Mouse (Mus musculus) midbrain, embryonic 16.5 days (tissue): ENCODE results near the gene Gm20696. TPM values are rescaled to one million over a fixed set of nuclear protein-coding genes. Genes with fewer than 3 reads are reported as not detected.

Experiments used
- ATAC-seq: fragments of 200-750 bp; cut with Nextera tagmentation; 2 replicates; pipeline ENCODE4 v1.8.0; 2017; ENCODE audit warnings: moderate TSS enrichment
- H3K27ac ChIP-seq: fragments of 300-500 bp; sonication (generic); 2 replicates; pipeline ENCODE4 v1.5.1; 2014; ENCODE audit warnings: mild to moderate bottlenecking, low read length, mixed read lengths
- H3K27me3 ChIP-seq: fragments of 300-500 bp; sonication (generic); 2 replicates; pipeline ENCODE4 v1.6.1; 2014; ENCODE audit warnings: low read depth, low read length, mixed read lengths; ENCODE audit not compliant: control insufficient read depth, insufficient read depth
- H3K36me3 ChIP-seq: fragments of 300-500 bp; sonication (generic); 2 replicates; pipeline ENCODE4 v1.6.1; 2014; ENCODE audit warnings: mild to moderate bottlenecking, low read length, moderate library complexity, mixed read lengths; ENCODE audit not compliant: control insufficient read depth, insufficient read depth
- H3K4me1 ChIP-seq: fragments of 300-500 bp; sonication (generic); 2 replicates; pipeline ENCODE4 v1.6.1; 2014; ENCODE audit warnings: mild to moderate bottlenecking, low read length, mixed read lengths; ENCODE audit not compliant: control insufficient read depth, insufficient read depth
- H3K4me2 ChIP-seq: fragments of 300-500 bp; sonication (generic); 2 replicates; pipeline ENCODE4 v1.6.1; 2014; ENCODE audit warnings: mild to moderate bottlenecking, low read length, mixed read lengths
- H3K4me3 ChIP-seq: fragments of 300-500 bp; sonication (generic); 2 replicates; pipeline ENCODE4 v1.5.1; 2014; ENCODE audit warnings: low read depth, mild to moderate bottlenecking, low read length, moderate library complexity, mixed read lengths
- H3K9ac ChIP-seq: fragments of 300-500 bp; sonication (generic); 2 replicates; pipeline ENCODE4 v1.6.1; 2014; ENCODE audit warnings: low read depth, low read length, mixed read lengths
- H3K9me3 ChIP-seq: fragments of 300-500 bp; sonication (generic); replicated peaks from 2 replicates; pipeline ENCODE4 v1.6.1; 2014; ENCODE audit warnings: mild to moderate bottlenecking, low read length, mixed read lengths; ENCODE audit not compliant: control insufficient read depth, poor library complexity, severe bottlenecking
- WGBS: fragments of 180-500 bp; shearing (Covaris S2); extraction: QIAGEN DNeasy Blood & Tissue Kit; methylation state at CpG from one replicate; pipeline ENCODE4 v1.1.7; 2014; 5-methylcytosine and 5-hydroxymethylcytosine counted together
- polyA plus RNA-seq: library from polyadenylated mRNA; unstranded; fragments of >200 nt; fragmentation: Nextera tagmentation; extraction: Ambion mirVana; gene quantifications from 2 replicates; pipeline ENCODE4 v1.2.1, GENCODE M21; 2015

The Gm20696 gene
- polyA plus RNA-seq, 1 experiment from 2014 or later, result 2.4 TPM

DNA sequence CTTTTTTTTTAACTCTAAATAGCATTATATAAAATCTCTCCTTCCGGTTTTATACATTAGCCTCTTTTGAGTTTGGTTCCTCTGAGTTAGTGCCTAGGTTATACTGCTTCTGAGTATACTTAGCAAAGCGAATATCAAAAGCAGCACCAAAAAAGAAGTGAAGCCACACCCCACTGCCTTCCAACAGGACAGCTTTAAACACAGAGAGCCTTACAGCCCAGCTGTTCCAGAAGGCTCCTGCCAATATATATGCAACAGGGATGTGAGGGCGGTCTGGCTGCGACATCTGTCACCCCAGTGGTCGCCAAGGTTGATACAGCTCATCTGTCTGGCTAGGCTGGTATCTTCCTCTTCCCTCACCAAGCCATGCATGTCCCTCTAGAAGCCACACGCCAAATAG is 91.0 kb downstream of the Gm20696 start:
- H3K4me3 ChIP-seq, result no peak overlapping the region
- no peaks in the 10 kb centered on the region for H3K36me3 ChIP-seq
- no peaks in the 10 kb centered on the region for H3K9me3 ChIP-seq
- no peaks in the 10 kb centered on the region for H3K4me1 ChIP-seq
- ATAC-seq, result no peak
- no peak overlapping the region for H3K4me2 ChIP-seq
- 83% methylated on average over 6 of the region's 6 CpGs for WGBS
- H3K27ac ChIP-seq, result no peak overlapping the region
- H3K9ac ChIP-seq, result no peak overlapping the region
- no peaks in the 10 kb centered on the region for H3K27me3 ChIP-seq

DNA sequence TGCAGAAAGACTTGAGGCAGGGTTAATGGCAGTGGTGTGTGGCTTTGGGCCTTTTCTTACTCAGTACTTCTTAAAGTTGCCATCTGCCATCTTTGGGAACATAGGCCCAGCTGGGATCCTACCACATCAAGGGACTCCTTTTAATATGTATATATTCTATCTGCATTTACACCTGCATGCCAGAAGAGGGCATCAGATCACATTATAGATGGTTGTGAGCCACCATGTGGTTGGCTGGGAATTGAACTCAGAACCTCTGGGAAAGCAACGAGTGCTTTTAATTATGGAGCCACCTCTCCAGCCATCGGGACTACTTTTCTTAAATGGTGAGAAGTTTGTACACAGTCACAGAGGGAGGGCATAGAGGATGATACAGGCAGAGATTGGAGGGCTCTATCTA is 93.3 kb downstream of the Gm20696 start:
- no peak overlapping the region for H3K9ac ChIP-seq
- H3K27ac ChIP-seq, result no peak overlapping the region
- no peak for ATAC-seq
- H3K4me1 ChIP-seq, result no peaks in the 10 kb centered on the region
- no peaks in the 10 kb centered on the region for H3K36me3 ChIP-seq
- H3K27me3 ChIP-seq, result no peaks in the 10 kb centered on the region
- no peaks in the 10 kb centered on the region for H3K9me3 ChIP-seq
- WGBS, result 96% methylated on average over 2 of the region's 2 CpGs
- no peak overlapping the region for H3K4me2 ChIP-seq
- H3K4me3 ChIP-seq, result no peak overlapping the region

DNA sequence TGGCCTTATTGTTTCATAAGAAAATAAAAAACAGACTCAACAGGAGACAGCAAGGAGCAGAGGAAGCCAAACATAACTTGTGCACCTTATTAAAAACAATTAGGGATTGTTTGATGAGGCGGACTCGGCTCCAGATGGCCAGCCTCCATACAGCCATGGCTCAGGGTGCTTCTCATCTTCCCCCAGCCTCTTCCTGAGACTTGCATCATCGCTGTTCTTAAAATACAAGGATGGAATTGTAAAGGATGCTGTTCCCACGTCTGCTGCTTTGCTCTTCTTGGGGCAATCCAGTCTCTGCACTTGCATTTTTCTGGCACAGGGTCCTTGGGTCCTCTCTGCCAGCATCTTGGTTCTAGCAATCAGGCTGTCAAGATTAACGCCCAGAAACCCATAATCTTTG is 94.5 kb downstream of the Gm20696 start:
- no peaks in the 10 kb centered on the region for H3K4me1 ChIP-seq
- no peak for ATAC-seq
- H3K36me3 ChIP-seq, result no peaks in the 10 kb centered on the region
- no peak overlapping the region for H3K4me3 ChIP-seq
- no peak overlapping the region for H3K4me2 ChIP-seq
- H3K27me3 ChIP-seq, result no peaks in the 10 kb centered on the region
- H3K9ac ChIP-seq, result no peak overlapping the region
- 78% methylated on average over 5 of the region's 5 CpGs for WGBS
- no peak overlapping the region for H3K27ac ChIP-seq
- no peaks in the 10 kb centered on the region for H3K9me3 ChIP-seq

DNA sequence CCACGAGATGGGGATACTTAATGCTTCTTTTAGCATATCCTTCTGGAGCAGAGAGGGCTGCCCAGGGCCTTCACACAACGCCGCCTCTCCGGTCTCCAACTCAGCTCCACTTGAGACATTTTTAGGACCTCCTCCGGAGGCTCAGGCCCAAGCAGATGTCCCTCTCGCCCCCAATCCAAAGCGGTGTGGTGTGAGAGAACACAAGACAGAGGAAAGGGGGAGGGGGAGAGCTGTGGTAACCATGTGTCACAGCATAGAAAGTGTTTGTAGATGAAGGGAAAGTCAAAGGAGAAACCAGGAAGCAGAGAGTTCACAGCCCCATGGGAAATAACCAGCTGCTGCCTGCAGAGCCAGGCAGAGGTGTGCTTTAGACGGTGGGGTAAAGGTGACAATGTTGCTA is 99.7 kb downstream of the Gm20696 start:
- ATAC-seq, result no peak
- H3K4me2 ChIP-seq, result no peak overlapping the region

GRCm38 (mm10) chr6:99564766-99565165 is 101.8 kb downstream of the Gm20696 start:
- 84% methylated on average over 3 of the region's 3 CpGs for WGBS
- no peaks in the 10 kb centered on the region for H3K9me3 ChIP-seq
- H3K27me3 ChIP-seq, result no peaks in the 10 kb centered on the region
- ATAC-seq, result no peak
- no peaks in the 10 kb centered on the region for H3K4me1 ChIP-seq
- no peak overlapping the region for H3K4me2 ChIP-seq
- H3K9ac ChIP-seq, result no peak overlapping the region
- H3K36me3 ChIP-seq, result no peaks in the 10 kb centered on the region
- H3K27ac ChIP-seq, result no peak overlapping the region
- no peak overlapping the region for H3K4me3 ChIP-seq

More for the DNA sequence above, 99.7 kb downstream of the Gm20696 start:
- Histone ChIP-seq H3K4me1 (no peaks in the 10 kb centered on the region), H3K4me3 (no peak overlapping the region), H3K36me3 (no peaks in the 10 kb centered on the region), H3K9me3 (no peaks in the 10 kb centered on the region), H3K27me3 (no peaks in the 10 kb centered on the region), H3K27ac (no peak overlapping the region), H3K9ac (no peak overlapping the region)
- WGBS, result 75% methylated on average over 8 of the region's 8 CpGs

DNA sequence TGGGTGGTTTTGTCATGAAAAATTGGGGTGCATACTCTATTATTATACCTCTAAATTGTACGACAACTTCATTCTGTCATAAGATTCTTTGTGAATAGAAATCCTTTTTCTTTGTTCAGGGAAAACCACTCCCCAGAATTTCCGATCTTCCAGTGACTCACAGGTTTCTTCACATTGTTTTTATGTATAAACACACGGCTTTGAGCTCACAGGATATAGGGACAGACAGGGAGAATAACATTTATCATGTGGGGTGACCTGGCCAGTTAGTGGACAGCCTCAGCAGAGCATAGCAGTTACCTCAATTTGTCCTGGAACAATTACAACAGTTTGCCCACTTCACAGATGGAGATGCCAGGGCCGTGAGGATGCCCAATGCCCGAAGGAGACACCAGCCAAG is 109.6 kb downstream of the Gm20696 start:
- Histone ChIP-seq H3K27ac (no peak overlapping the region), H3K36me3 (no peaks in the 10 kb centered on the region), H3K27me3 (no peaks in the 10 kb centered on the region), H3K4me1 (no peaks in the 10 kb centered on the region), H3K9ac (no peak overlapping the region), H3K4me2 (no peak overlapping the region), H3K9me3 (no peaks in the 10 kb centered on the region), H3K4me3 (no peak overlapping the region)
- 87% methylated on average over 5 of the region's 5 CpGs for WGBS
- no peak for ATAC-seq

DNA sequence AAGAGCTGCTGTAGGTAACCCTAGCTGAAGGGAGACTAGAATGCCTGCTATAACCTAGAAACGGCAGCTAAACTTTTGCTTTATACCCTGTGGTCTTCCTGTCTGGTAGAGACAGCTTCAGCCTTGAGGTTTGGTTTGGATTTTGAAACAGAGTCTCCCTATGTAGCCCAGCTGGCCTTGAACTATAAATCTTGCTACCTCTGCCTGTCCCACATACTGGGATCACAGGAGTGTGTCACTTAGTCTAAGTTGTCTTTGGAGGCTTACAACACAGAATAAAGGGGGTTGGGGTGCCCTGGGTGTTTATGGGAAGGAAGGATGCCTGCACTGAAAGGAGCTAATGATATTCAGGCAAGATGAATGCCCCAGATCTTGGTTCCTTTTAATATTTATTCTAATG is 113.8 kb downstream of the Gm20696 start:
- peaks cover 3% of the 10 kb centered on the region; the same call in 1 of the 2 replicates for H3K9me3 ChIP-seq
- no peak overlapping the region for H3K27ac ChIP-seq
- no peaks in the 10 kb centered on the region for H3K27me3 ChIP-seq
- WGBS, result 92% methylated on average over 1 of the region's 1 CpGs
- no peak overlapping the region for H3K9ac ChIP-seq
- no peaks in the 10 kb centered on the region for H3K4me1 ChIP-seq
- no peak for ATAC-seq
- no peaks in the 10 kb centered on the region for H3K36me3 ChIP-seq
- H3K4me3 ChIP-seq, result no peak overlapping the region
- no peak overlapping the region for H3K4me2 ChIP-seq

DNA sequence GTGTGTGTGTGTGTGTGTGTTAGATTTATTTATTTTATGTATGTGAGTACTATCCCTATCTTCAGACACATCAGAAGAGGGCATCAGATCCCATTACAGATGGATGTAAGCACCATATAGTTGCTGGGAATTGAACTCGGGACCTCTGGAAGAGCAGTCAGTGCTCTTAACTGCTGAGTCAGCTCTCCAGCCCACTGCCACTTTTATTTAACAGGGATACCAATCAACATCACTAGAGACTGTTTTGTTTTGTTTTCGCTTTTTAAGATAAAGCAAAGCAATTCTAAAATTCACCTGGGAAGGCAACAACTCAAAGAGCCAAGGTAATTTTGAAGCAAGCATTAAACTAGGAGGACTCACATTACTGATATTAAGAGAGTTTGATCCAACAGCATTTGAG is 120.2 kb downstream of the Gm20696 start:
- Histone ChIP-seq H3K4me1 (no peaks in the 10 kb centered on the region), H3K9me3 (peaks cover 3% of the 10 kb centered on the region; the same call in 1 of the 2 replicates), H3K27ac (no peak overlapping the region), H3K4me2 (no peak overlapping the region), H3K27me3 (no peaks in the 10 kb centered on the region), H3K36me3 (no peaks in the 10 kb centered on the region), H3K9ac (no peak overlapping the region), H3K4me3 (no peak overlapping the region)
- ATAC-seq, result no peak
- 93% methylated on average over 2 of the region's 2 CpGs for WGBS

DNA sequence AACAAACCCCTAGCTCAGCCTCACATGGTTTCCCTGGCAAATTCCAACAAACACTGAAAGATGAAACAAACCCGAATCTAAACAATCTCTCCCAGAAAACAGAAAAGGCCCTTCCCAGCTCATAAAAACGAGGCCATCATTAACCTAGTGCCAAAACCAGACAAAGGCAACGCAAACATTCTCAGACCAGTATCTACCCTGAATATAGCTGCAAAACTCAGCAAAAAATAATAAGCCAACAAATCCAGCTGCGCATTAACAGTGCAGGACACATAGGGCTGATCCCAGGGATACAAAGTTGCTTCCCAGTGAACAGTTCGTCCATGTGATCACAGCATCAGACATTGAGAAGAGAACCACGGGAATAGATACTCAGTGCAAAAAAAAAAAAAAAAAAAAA is 121.2 kb downstream of the Gm20696 start:
- WGBS, result 77% methylated on average over 6 of the region's 6 CpGs
- H3K36me3 ChIP-seq, result no peaks in the 10 kb centered on the region
- no peak overlapping the region for H3K4me2 ChIP-seq
- no peak overlapping the region for H3K27ac ChIP-seq
- no peaks in the 10 kb centered on the region for H3K4me1 ChIP-seq
- no peak for ATAC-seq
- H3K9ac ChIP-seq, result no peak overlapping the region
- no peaks in the 10 kb centered on the region for H3K27me3 ChIP-seq
- H3K9me3 ChIP-seq, result peaks cover 3% of the 10 kb centered on the region; the same call in 1 of the 2 replicates
- no peak overlapping the region for H3K4me3 ChIP-seq

- 54% methylated on average over 3 of the region's 3 CpGs for WGBS
- no peak for ATAC-seq
Measured at GRCm38 (mm10) chr6:99541105-99541504, 125.5 kb downstream of the Gm20696 start.

More at GRCm38 (mm10) chr6:99541105-99541504, 125.5 kb downstream of the Gm20696 start:
- Histone ChIP-seq H3K4me1 (no peaks in the 10 kb centered on the region), H3K36me3 (no peaks in the 10 kb centered on the region), H3K9ac (no peak overlapping the region), H3K27ac (no peak overlapping the region), H3K27me3 (no peaks in the 10 kb centered on the region), H3K4me2 (no peak overlapping the region), H3K4me3 (no peak overlapping the region), H3K9me3 (no peaks in the 10 kb centered on the region)
